Mouse (Mus musculus) adrenal gland, postnatal 14 days (tissue): ENCODE measurements around the gene Hist1h2ad. TPM values are rescaled to one million over a fixed set of nuclear protein-coding genes. Genes with fewer than 3 reads are reported as not detected.
"Not testable (repeated sequence)": the region's sequence is repeated elsewhere in the genome, so short reads cannot be mapped to it uniquely, and the experiment has no call there.

Experiments used
- DNase-seq: peaks from one replicate; pipeline ENCODE4 v3.0.0; 2021; ENCODE audit warnings: mixed read lengths
- total RNA-seq: library from RNA; stranded (reverse); gene quantifications from 2 replicates; pipeline ENCODE4 v1.2.3, GENCODE M21; 2021

The Hist1h2ad gene
- total RNA-seq, 1 experiment from 2014 or later: 14.1 TPM

- DNase-seq: no peak
Observed at GRCm38 (mm10) chr13:23541497-23541896, 32.7 kb upstream of the Hist1h2ad start.

- not testable (repeated sequence) for DNase-seq
Observed at GRCm38 (mm10) chr13:23542225-23542980, 31.8 kb upstream of the Hist1h2ad start.

- DNase-seq: peak; percentile 77
Observed at GRCm38 (mm10) chr13:23542999-23543607, 31.1 kb upstream of the Hist1h2ad start, which contains the start of gene Hist1h2bh. Hist1h2bh (minus strand) TSS chr13:23543392.

GRCm38 (mm10) chr13:23543965-23544786 lies 30.0 kb upstream of the Hist1h2ad start, which contains the start of gene Hist1h3f:
Hist1h3f (plus strand) TSS chr13:23544052.
- DNase-seq: peak; percentile 82

- not testable (repeated sequence) for DNase-seq
Observed at GRCm38 (mm10) chr13:23544787-23545120, 29.4 kb upstream of the Hist1h2ad start.

GRCm38 (mm10) chr13:23546694-23547093 lies 27.5 kb upstream of the Hist1h2ad start:
- no peak for DNase-seq

GRCm38 (mm10) chr13:23550761-23551145 lies 23.4 kb upstream of the Hist1h2ad start:
- no peak for DNase-seq

- DNase-seq: peak; percentile 91
Observed at GRCm38 (mm10) chr13:23551146-23551834, 22.9 kb upstream of the Hist1h2ad start, which contains the start of gene Hist1h4f. Hist1h4f (minus strand) TSS chr13:23551648.

- no peak for DNase-seq
Observed at GRCm38 (mm10) chr13:23551931-23552914, 22.0 kb upstream of the Hist1h2ad start.

- no peak for DNase-seq
Observed at GRCm38 (mm10) chr13:23552962-23553361, 21.2 kb upstream of the Hist1h2ad start, which contains the start of gene Hist1h1d. Hist1h1d (plus strand) TSS chr13:23553262.

- DNase-seq: no peak
Observed at GRCm38 (mm10) chr13:23554393-23554792, 19.8 kb upstream of the Hist1h2ad start.

- DNase-seq: peak; percentile 83
Observed at GRCm38 (mm10) chr13:23554925-23555838, 19.0 kb upstream of the Hist1h2ad start.

GRCm38 (mm10) chr13:23555839-23556416 lies 18.3 kb upstream of the Hist1h2ad start:
- DNase-seq: peak; percentile 72

GRCm38 (mm10) chr13:23556906-23557305 lies 17.3 kb upstream of the Hist1h2ad start:
- DNase-seq: no peak

GRCm38 (mm10) chr13:23560699-23561098 lies 13.5 kb upstream of the Hist1h2ad start:
- not testable (repeated sequence) for DNase-seq

- not testable (repeated sequence) for DNase-seq
Observed at GRCm38 (mm10) chr13:23561531-23561882, 12.7 kb upstream of the Hist1h2ad start.

GRCm38 (mm10) chr13:23561883-23562659 lies 12.1 kb upstream of the Hist1h2ad start, which contains the start of gene Hist1h3e:
Hist1h3e (minus strand) TSS chr13:23562369.
- DNase-seq: peak; percentile 96
